Mouse (Mus musculus) heart, postnatal 25 days (tissue): ENCODE measurements around the gene Igdcc3. TPM values are rescaled to one million over a fixed set of nuclear protein-coding genes. Genes with fewer than 3 reads are reported as not detected.

Experiments
- DNase-seq: peaks from one replicate; pipeline ENCODE4 v3.0.0; 2022; ENCODE audit warnings: low spot score
- intact Hi-C: fragments of 180-260 bp; cut with DNase I; formaldehyde crosslinking; loops from one replicate; pipeline ENCODE4 v1.15.1; 2025
- total RNA-seq, 2 experiments: library from RNA; stranded (reverse); gene quantifications; 2 replicates each; pipeline ENCODE4 v1.2.3; 2021

Gene Igdcc3
- under 1 TPM in 1 of 2 experiments, not detected in 1; 0.08 TPM for total RNA-seq

DNA sequence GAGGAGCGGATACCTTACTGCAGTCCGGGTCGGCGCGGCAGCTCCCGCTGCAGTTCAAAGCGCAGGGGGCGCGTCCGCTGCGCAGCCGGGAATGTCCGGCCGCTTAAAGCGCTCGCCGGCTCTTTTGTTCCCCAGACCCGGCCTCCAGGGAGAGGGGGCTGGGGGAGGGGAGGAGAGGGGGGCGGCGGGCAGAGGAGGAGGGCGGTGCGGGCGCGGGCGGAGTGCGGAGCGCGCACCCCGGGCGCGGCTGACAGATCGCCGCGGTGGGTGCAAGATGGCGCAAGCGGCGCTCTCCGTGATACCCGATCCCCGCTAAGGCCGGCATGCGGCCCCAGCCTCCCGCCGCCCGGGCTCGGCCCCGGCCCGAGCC, at the start of gene Igdcc3:
Gene Igdcc3 (plus strand): TSS at position 254 of the 370 bp plus-strand sequence.
- intact Hi-C loops, result no loop called here

DNA sequence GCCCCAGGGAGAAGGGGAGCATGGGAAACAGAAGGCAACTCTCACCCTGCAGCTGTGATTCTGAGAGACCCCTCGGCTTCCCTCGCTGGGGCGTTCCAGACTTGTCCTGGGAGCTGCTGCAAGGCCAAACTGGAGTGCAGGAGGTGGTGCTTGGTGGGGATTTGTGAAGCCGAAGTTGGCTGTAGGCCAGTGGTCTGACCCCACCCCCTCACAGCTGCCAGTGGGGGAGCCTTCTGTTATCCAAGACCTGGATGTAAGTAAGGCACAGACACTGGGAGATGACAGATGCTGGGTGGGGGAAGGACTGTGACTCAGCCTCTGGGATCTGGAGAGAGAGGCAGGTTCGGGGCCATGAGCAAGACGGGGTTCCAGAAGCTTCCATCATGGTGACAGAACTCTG, 46.8 kb upstream of the Igdcc3 start:
- DNase-seq, result peak; percentile 66
- intact Hi-C loops, result no loop called here

More for the DNA sequence above, at the start of gene Igdcc3:
- DNase-seq, result no peak

DNA sequence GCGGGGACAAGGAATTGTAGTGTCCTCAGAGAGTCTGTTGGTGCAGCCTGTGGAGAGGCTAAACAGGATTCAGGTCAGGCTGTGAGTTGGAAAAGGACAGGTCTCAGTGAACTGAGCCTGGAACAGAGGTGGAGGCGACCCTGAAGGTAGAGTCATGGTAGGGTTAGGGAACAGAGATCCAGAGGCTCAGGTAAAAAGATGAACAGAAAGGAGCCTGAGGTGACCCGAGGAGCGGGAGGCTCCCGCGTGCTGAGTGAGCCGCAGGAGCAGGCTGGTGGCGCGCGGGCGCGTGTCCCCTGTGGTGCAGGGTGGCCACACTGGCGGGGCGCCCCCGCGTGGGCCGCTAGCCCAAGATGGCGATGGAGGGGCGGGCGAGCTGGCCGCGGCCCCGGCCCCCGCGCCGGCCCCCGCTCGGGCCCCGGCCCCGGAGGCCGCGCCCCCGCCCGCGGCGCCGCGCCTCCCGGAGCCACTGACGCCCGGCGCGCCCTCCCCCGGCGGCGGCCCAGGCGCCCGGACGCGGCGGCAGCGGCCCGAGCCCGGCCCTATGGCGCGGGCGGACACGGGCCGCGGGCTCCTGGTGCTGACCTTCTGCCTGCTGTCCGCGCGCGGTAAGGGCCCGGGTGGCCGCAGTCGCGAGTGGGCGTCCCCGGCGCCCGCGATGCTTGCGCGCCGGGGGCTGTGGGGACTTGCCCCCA, 39.9 kb upstream of the Igdcc3 start, which contains the start of gene Igdcc4:
Gene Igdcc4 (plus strand): TSS at position 496 of the 695 bp plus-strand sequence.
- DNase-seq, result no peak
- intact Hi-C loops, result no loop called here

DNA sequence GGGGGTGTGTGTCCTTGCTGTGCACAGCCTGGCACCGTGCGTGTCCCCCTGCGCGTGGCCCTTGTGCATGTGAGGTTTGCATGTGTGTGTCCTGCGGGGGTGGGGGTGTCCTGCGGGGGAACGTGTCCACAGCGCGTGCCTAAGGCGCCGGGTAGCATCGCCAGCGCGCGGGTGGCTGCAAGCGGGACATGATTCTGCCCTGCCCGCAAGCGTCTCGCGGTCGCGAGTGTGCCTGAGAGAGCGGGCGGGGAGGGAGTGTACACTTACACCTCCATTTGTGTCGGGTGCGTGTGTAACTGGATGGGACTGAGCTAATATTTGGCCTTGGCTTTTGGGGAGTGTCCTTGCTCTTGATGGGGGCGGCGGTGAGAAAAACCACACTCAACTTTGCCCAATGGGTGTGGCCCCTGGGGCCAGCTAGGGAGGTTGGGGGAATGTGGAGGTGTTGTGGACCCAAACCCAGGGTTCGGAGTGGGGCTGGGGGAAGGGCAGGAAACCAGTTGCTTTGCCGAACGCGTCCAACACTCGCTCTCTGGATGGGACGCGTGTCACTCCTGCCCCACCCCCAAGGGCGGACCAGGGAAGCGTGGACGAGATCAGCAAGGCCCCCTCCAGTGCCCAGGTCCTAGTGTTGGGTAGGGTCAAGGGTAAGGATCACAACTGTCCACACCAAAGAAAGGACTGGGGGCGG, 39.2 kb upstream of the Igdcc3 start:
- intact Hi-C loops, result no loop called here
- no peak for DNase-seq

DNA sequence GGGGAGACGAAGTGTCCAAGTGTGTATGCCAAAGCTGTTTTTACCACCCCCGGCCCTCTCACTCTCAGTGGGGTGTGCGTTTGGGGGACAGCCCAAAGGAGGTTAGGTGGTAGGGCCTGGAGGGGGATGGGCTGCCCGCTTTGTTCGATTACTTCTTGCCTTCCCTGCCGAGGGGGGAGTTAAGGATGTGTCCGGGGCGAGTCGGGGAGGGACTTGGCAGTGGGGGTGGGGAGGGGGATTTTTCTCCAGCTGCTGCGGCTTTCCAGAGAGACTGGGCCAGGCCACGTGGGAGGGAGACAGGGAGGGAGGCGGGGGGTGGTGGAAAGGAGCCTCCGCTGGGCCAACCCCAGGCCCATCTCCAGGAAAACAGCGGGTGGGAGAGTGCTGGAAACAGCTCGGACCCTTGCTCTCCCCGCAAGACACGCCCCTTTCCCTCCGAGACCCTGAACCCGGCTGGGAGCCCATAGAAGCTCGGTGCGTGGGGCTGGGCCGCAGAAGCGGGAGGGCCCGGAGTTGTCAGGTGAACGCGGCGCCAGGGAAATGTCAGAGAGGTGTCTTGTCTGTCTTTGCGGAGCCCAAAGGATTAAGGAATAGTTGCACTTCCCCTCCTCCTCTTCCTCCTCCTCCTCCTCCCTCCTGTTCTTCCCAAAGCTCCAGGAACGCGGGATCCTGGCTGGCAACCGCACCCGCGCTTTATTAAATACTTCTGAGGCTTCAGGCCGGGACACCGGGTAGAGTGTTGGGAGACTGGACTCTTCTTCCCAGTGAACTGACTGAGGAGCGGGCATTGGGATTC, 38.4 kb upstream of the Igdcc3 start:
- intact Hi-C loops, result no loop called here
- DNase-seq, result no peak

DNA sequence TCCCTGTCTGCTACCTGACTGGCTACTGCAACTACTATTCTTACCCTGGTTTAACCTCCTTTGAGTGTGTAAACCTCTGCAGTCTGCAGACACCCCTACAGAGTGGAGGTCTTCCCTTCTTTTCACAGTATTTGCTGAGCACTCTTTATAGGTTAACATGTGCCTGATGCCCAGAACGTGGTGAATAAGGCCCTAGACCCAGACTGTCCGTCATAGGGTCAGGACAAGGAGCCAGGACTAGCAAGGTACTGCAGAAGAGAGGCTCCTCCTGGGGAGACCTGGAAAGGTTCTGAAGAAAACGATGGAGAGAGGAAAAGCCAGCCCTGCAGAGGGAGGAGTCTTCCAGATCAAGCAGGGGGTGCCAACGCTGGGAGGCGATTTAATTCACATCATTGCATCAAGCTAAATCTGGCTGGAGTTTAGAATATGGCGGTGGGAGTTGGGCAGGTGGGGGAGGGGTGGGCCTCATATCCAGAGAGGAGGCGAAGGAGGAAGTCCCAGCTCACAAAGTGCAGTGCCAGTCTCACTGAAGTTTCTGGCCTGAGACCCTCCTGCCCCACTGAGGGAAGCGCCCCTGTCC, 37.7 kb upstream of the Igdcc3 start:
- DNase-seq, result no peak
- intact Hi-C loops, result no loop called here

DNA sequence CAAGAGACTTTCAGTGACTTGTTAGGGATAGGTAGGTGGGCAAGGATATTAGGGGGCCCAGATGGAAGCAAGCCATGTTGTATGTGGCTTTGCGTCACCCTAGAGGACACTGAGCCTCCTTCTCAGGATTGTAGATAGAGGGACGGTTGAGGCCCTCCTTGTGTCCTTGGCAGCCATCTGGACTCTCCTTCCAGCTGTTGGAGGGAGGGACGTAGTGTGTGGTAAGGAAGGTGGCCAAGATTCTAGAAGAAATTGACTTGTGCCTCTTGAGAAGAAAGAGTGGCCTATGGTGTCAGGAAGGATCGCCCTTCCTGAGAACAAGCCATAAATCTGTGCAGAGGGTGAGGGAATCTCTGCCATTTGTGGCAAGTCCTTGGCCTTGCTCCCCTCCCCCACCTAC, 34.2 kb upstream of the Igdcc3 start:
- no peak for DNase-seq
- intact Hi-C loops, result no loop called here

DNA sequence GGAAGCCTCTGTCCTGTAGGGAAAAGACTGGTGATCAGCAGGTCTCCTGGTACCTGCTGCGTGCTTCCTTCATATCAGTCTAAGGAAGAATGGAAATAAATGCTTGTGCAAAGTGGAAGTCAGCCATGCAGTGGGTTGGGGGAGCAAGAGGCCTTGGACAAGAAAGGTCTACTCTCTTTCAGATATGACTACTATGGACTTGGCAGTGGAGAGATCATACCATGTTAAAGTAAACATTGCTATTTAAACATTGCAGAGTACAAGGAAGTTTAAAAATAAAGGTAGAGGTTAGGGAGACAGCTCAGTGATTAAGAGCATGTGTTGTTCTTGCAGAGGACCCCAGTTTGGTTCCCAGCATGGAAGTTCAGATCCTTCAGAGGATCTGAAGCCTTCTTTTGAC, 33.1 kb upstream of the Igdcc3 start:
- intact Hi-C loops, result no loop called here
- no peak for DNase-seq

DNA sequence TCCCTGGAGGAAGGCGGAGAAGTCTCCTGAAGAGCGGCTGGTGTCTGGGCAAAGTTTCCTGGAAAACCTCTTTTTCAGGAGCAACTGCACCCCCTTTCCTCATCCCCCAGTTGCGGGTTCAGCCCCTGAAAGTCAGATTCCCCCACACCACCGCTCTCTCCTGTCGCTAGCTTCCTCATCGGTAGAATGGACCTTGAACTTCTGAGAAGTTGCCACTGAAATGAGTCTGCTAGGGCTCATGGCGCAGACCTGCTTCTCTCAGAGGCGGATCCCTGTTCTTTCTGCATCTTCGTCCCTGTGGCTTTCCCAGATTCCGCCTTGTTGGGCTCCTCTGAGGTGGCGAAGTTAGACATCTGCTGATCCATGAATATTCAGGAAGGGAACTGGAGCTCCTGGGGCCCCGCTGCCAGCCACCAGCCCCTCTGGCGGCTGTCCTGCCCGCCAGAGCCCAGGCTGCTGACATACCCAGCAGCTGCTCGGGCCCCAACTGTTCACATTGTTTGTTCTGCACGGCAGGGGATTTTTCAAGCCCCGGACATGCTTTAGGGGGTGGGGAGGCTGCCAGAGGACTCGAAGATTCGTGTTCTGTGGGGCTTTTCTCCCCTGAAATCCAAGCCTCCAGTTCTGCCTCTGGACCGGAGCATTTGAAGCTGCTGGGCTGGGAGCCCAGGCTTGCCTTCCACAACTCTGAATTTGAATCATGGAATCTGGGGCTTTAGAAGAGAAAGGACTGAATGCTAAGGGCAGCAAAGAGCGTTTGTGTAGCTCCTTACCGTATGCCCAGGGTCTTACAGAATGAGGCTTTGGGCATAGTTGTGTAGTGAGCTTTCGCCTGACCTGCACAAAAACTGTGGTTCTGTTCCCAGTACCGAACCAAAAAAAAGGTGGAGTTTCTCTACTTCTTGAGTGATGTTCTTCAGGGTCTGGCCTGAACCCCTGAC, 31.6 kb upstream of the Igdcc3 start:
- DNase-seq, result no peak
- intact Hi-C loops, result no loop called here

DNA sequence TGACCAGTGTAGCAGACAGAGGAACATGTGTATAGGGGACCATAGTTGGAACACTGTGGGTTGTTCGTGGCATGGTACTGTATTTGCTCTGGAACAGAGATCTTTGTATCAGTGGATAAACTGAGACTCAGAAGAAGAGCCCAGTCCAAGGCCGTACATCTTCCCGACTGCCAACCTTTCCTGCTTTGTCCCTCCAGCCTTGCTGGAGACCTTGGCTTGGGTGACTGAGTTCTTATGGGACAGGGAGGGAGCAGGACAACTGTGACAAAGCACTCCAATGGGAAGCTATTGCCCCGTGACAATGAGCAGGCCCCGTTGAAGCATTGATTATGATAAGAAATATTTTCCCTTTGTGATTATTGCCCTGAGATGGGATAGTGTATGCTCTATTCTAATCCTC, 29.3 kb upstream of the Igdcc3 start:
- DNase-seq, result no peak
- intact Hi-C loops, result no loop called here

DNA sequence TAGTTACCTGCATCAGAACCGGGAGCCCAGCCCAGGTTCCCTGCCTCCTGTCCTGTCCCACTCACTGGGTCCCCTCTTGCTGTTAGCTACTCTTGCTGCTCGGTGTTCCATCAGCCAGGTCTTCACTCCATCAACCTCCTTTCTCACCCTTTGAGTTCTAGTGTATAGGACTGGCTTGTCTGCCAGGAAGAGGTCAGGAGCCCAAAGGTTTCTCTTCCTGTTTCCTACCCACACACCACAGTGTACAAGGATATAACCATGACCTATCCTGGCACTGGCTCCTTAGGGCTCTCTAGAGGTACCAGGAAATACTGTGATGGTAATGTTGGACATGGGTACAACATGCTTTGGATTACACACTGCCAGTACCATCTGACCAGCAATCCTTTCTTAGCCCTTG, 27.3 kb upstream of the Igdcc3 start:
- DNase-seq, result no peak
- intact Hi-C loops, result no loop called here

DNA sequence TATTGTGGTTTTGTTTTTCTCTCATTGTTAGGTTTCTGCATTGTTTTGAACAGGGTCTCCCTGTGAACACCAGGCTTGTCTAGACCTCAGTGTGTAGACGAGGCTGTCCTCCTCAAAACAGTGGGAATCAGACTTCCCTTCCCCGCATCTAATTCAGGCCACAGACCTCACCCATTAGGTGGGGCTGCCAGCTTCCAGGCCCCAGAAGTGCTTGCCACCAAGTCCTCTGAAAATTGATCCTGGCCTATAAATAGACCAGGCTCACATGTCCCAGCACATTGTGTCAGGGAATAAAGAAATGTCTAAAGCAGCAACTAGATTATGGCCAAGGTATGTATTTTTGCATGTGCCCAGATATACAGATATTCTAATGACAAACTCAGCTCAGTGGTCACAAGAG, 25.1 kb upstream of the Igdcc3 start:
- no peak for DNase-seq
- intact Hi-C loops, result no loop called here

DNA sequence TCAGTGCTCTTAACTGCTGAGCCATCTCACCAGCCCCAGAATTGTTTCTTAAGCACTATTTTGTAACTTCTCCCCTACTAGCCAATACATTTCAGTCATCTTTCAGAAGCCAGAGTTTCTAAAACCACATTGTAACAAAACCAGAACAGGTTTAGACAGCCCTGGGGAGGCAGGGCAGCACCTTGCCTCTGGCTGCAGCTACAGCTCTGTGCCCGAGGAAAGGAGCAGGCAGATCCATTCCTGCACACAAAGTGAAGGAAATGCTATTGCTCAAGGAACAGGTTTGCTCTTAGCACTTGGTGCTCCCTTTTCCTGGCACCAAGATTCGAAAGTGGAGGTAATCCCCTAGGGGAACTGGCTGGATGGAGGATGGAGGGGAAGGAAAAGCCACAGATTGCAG, 23.5 kb upstream of the Igdcc3 start:
- intact Hi-C loops, result no loop called here
- DNase-seq, result no peak

DNA sequence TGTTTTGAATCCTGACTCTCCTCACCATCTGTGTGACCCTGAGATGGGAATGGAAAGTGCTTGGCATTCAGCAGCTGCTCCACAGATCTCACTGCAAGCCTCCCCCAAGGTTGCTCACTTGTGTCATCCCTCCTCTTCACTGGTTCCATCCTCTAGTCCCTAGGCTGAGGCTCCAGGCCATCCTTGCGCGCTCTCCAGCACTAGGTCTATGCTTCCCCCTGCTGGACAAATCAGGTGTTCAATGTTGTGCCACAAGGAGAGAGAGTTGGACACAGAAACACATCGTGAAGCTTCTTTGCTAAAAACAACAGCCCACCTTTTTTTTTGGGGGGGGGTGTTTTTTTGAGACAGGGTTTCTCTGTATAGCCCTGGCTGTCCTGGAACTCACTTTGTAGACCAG, 20.1 kb upstream of the Igdcc3 start:
- no peak for DNase-seq
- intact Hi-C loops, result no loop called here

DNA sequence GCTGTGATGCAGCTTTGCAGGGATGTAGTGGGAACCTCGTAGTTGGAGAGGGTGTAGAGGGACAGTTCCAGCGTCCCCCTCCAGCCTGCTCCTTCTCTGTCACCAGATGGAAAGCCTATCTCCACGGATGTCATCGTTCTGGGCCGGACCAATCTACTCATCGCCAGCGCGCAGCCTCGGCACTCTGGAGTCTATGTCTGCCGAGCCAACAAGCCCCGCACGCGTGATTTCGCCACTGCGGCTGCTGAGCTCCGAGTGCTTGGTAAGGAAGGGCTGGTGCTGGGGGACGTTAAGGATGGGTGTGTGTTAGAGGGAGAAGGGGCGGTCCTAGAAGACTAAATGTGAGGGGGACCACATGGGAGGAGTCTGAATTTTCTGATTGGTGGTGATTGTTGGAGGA, 18.4 kb upstream of the Igdcc3 start:
- intact Hi-C loops, result no loop called here
- DNase-seq, result no peak

DNA sequence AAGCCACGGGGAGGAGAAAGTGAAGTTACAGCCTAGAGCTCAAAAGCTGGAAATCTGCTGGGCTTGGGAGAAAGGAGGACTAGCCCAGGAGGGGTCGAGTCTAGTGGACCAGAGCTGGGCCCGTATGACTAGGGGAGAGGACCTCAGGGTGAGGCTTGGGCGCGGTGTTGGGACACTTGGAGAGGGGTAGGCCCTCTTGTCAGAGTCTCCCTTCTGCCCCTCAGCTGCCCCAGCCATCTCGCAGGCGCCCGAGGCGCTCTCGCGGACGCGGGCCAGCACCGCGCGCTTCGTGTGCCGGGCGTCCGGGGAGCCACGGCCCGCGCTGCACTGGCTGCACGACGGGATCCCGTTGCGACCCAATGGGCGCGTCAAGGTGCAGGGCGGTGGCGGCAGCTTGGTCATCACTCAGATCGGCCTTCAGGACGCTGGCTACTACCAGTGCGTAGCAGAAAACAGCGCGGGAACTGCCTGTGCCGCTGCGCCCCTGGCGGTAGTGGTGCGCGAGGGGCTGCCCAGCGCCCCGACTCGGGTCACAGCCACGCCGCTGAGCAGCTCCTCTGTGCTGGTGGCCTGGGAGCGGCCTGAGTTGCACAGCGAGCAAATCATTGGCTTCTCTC, 17.3 kb upstream of the Igdcc3 start:
- DNase-seq, result no peak
- intact Hi-C loops, result no loop called here

DNA sequence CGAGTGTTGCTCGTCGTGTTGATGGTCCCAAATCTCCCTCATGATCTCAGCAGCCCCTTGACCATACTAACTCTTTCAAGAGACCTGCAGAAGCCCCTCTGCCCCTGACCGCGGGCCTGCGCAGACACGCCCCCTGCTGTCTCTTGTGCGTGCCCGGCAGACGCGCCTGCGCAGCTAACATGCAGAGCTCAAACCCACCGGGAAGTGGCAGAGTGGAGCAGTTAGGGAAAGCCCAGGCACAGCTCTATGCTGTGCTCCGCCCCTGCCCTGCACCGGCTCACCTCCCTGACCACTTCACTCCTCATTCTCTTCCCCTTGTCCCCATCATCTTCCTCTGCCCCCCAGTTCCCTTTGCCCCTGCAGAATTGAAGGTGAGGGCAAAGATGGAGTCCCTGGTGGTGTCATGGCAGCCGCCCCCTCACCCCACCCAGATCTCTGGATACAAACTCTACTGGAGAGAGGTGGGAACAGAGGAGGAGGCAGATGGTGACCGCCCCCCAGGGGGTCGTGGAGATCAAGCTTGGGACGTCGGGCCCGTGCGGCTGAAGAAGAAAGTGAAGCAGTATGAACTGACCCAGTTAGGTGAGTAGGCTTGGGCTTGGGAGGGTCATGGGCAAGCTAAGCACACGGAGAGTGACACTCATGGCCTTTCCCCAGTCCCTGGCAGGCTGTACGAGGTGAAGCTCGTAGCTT, 12.7 kb upstream of the Igdcc3 start:
- no peak for DNase-seq
- intact Hi-C loops, result no loop called here

DNA sequence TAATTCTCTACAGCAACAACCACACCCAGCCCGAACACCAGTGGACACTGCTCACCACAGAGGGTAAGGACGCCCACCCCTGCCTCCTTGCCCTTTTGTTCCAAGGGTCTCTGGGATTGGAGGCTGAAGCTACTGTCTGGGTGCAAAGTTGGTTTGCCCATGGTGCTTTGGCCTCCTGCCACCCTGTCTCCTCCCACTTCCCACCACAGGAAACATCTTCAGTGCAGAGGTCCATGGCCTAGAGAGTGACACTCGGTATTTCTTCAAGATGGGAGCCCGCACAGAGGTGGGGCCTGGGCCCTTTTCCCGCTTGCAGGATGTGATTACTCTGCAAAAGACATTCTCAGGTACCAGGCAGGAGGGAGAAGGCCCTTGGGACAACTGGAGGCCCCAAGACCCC, 9.3 kb upstream of the Igdcc3 start:
- intact Hi-C loops, result no loop called here
- no peak for DNase-seq

DNA sequence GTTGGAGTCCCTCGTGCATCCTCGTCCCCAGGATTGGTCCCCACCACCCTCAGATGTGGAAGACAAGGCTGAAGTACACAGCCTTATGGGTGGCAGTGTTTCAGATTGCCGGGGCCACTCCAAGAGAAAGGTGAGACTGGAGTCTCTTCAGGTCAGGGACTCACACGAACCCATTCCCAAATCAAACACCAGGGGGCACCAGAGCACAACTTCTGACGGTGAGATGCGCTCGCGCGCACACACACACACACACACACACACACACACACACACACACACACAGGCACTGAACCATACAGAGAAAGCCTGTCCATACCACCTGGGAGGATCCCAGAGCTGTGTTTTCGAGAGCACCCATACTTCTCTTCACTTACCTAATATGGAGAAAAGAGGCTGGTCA, 7.2 kb upstream of the Igdcc3 start:
- intact Hi-C loops, result loop anchor here (1.0 kb wide), 2 partner anchors 55 to 150 kb away; no protein-coding TSS in a partner anchor
- DNase-seq, result no peak
